Mouse (Mus musculus): ENCODE data around the gene Unc5c.
A peak's percentile ranks its signal among the peaks of the same experiment; 100 is the strongest.

The Unc5c gene

GRCm38 (mm10) chr3:141596881-141597280 is 131.9 kb downstream of the Unc5c start:
- DNase-seq (ENCODE audit: low spot score in 2 of 2): no peak

- DNase-seq (ENCODE audit: low spot score in 2 of 2): no peak
These were observed 133.0 kb downstream of the Unc5c start for GRCm38 (mm10) chr3:141597974-141598373.

- DNase-seq (ENCODE audit: low spot score in 2 of 2): no peak
These were observed 133.9 kb downstream of the Unc5c start for GRCm38 (mm10) chr3:141598936-141599335.

GRCm38 (mm10) chr3:141601072-141601549 is 136.1 kb downstream of the Unc5c start:
- DNase-seq (ENCODE audit: low spot score in 2 of 2): peak in 1 of 2 experiments; percentile 10

- DNase-seq (ENCODE audit: low spot score in 2 of 2): peak in 1 of 2 experiments; percentile 48
These were observed 151.7 kb downstream of the Unc5c start for GRCm38 (mm10) chr3:141616718-141617117.

GRCm38 (mm10) chr3:141618675-141619074 is 153.7 kb downstream of the Unc5c start:
- no peak for DNase-seq (ENCODE audit: low spot score in 2 of 2)

GRCm38 (mm10) chr3:141621496-141621895 is 156.5 kb downstream of the Unc5c start:
- DNase-seq (ENCODE audit: low spot score in 2 of 2): no peak

GRCm38 (mm10) chr3:141626935-141627638 is 162.1 kb downstream of the Unc5c start:
- DNase-seq (ENCODE audit: low spot score in 2 of 2): no peak

GRCm38 (mm10) chr3:141627639-141627977 is 162.6 kb downstream of the Unc5c start:
- no peak for DNase-seq (ENCODE audit: low spot score in 2 of 2)

- no peak for DNase-seq (ENCODE audit: low spot score in 2 of 2)
These were observed 164.4 kb downstream of the Unc5c start for GRCm38 (mm10) chr3:141629431-141629830.

- no peak for DNase-seq (ENCODE audit: low spot score in 2 of 2)
These were observed 172.9 kb downstream of the Unc5c start for GRCm38 (mm10) chr3:141637900-141638299.

- DNase-seq (ENCODE audit: low spot score in 2 of 2): no peak
These were observed 179.2 kb downstream of the Unc5c start for GRCm38 (mm10) chr3:141644264-141644663.

- DNase-seq (ENCODE audit: low spot score in 2 of 2): no peak
These were observed 181.6 kb downstream of the Unc5c start for GRCm38 (mm10) chr3:141646588-141646987.

- DNase-seq (ENCODE audit: low spot score in 2 of 2): no peak
These were observed 185.6 kb downstream of the Unc5c start for GRCm38 (mm10) chr3:141650658-141651057.

- DNase-seq (ENCODE audit: low spot score in 2 of 2): no peak
These were observed 188.9 kb downstream of the Unc5c start for GRCm38 (mm10) chr3:141653915-141654314.

- DNase-seq (ENCODE audit: low spot score in 2 of 2): no peak
These were observed 194.2 kb downstream of the Unc5c start for GRCm38 (mm10) chr3:141659041-141659789.

- DNase-seq (ENCODE audit: low spot score in 2 of 2): no peak
These were observed 195.3 kb downstream of the Unc5c start for GRCm38 (mm10) chr3:141660065-141661062.

GRCm38 (mm10) chr3:141689113-141689512 is 224.1 kb downstream of the Unc5c start:
- no peak for DNase-seq (ENCODE audit: low spot score in 2 of 2)

- DNase-seq (ENCODE audit: low spot score in 2 of 2): no peak
These were observed 225.7 kb downstream of the Unc5c start for GRCm38 (mm10) chr3:141690676-141691075.

- no peak for DNase-seq (ENCODE audit: low spot score in 2 of 2)
These were observed 226.4 kb downstream of the Unc5c start for GRCm38 (mm10) chr3:141691418-141691817.

- no peak for DNase-seq (ENCODE audit: low spot score in 2 of 2)
These were observed 226.8 kb downstream of the Unc5c start for GRCm38 (mm10) chr3:141691846-141692245.

- DNase-seq (ENCODE audit: low spot score in 2 of 2): no peak
These were observed 234.2 kb downstream of the Unc5c start for GRCm38 (mm10) chr3:141699177-141699576.
